Mouse (Mus musculus): ENCODE measurements around the gene Cox7a2l.

DNA sequence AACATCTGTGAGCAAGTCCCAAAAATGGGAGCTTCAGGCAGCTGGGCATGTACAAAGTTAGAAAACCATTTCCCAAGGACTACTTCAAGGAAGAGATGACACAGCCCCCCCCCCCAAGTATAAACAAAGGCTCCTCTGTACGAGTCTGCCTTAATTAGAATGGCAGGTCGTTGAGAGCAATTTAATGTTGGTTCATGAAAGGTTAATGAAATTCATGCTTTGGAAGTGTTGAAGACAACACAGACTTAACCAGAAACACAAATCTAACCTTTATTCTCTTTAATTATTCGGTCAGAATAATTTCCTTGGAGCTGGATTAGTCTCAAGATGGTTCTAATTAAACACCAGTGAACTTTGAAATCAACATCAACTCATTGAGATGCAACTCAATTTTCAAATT lies 29.4 kb downstream of the Cox7a2l start:
- no peak for TF ChIP-seq FLI1 (IDR thresholded peaks at IDR 0.05; ENCODE audit: low read length)
- TF ChIP-seq GATA1 (IDR thresholded peaks at IDR 0.05; ENCODE audit: borderline replicate concordance, low read length): no peak
